Mouse (Mus musculus) MEL (cell line): ENCODE measurements around the gene Ifi35. TPM values are rescaled to one million over a fixed set of nuclear protein-coding genes. Genes with fewer than 3 reads are reported as not detected.

Experiments
- DNase-seq: peaks from one replicate; pipeline ENCODE4 v3.0.0; 2011; ENCODE audit warnings: low read depth, low spot score
- H3K27ac ChIP-seq: 2 replicates; pipeline ENCODE4 v1.5.1; 2012; ENCODE audit warnings: low read depth, mild to moderate bottlenecking, control low read depth, low read length, moderate library complexity; ENCODE audit not compliant: control insufficient read depth
- H3K27me3 ChIP-seq, 2 experiments: fragments of 150-350 bp in 1 of 2; sonication (generic) in 1 of 2; 2 replicates each; pipeline ENCODE4 v1.6.1; 2012; ENCODE audit warnings: low read length in 2 of 2, mild to moderate bottlenecking in 2 of 2, improper control_type of control experiment in 1 of 2, moderate library complexity in 1 of 2; ENCODE audit not compliant: insufficient read depth in 2 of 2, control insufficient read depth in 1 of 2
- H3K36me3 ChIP-seq, 2 experiments: 2 replicates each; pipeline ENCODE4 v1.6.1; 2012 to 2014; ENCODE audit warnings: low read length in 2 of 2, improper control_type of control experiment in 1 of 2, inconsistent platforms in 1 of 2, mild to moderate bottlenecking in 1 of 2; ENCODE audit not compliant: insufficient read depth in 2 of 2, control insufficient read depth in 1 of 2
- H3K4me1 ChIP-seq, 2 experiments: fragments of 150-350 bp in 1 of 2; sonication (generic) in 1 of 2; 2 replicates each; pipeline ENCODE4 v1.6.1; 2012; ENCODE audit warnings: low read length in 2 of 2, improper control_type of control experiment in 1 of 2, mild to moderate bottlenecking in 1 of 2; ENCODE audit not compliant: insufficient read depth in 2 of 2, control insufficient read depth in 1 of 2
- H3K4me3 ChIP-seq, 2 experiments: fragments of 150-350 bp in 1 of 2; sonication (generic) in 1 of 2; 2 replicates each; pipeline ENCODE4 v1.5.1; 2012; ENCODE audit warnings: low read depth in 2 of 2, low read length in 2 of 2, mild to moderate bottlenecking in 2 of 2, moderate library complexity in 2 of 2, control low read depth in 1 of 2, improper control_type of control experiment in 1 of 2; ENCODE audit not compliant: control insufficient read depth in 1 of 2, insufficient read depth in 1 of 2
- H3K79me2 ChIP-seq: 2 replicates; pipeline ENCODE4 v1.6.1; 2012; ENCODE audit warnings: mild to moderate bottlenecking, low read length, moderate library complexity; ENCODE audit not compliant: control insufficient read depth, poor library complexity, insufficient read depth
- H3K9ac ChIP-seq: 2 replicates; pipeline ENCODE4 v1.6.1; 2012; ENCODE audit warnings: low read depth, mild to moderate bottlenecking, control low read depth, low read length, moderate library complexity; ENCODE audit not compliant: control insufficient read depth, poor library complexity, severe bottlenecking
- H3K9me3 ChIP-seq: fragments of 150-350 bp; sonication (generic); replicated peaks from 2 replicates; pipeline ENCODE4 v1.6.1; 2012; ENCODE audit warnings: mild to moderate bottlenecking, low read length, improper control_type of control experiment, moderate library complexity; ENCODE audit not compliant: insufficient read depth
- CHD1 ChIP-seq: IDR thresholded peaks from 2 replicates; pipeline ENCODE4 v1.6.1; 2012; ENCODE audit warnings: low read depth, mild to moderate bottlenecking, inconsistent platforms, low read length, improper control_type of control experiment
- GABPA ChIP-seq: IDR thresholded peaks from 2 replicates; pipeline ENCODE4 v1.6.1; 2012; ENCODE audit warnings: low read depth, mild to moderate bottlenecking, inconsistent platforms, low read length, improper control_type of control experiment, moderate library complexity
- GATA1 ChIP-seq: IDR thresholded peaks from 2 replicates; pipeline ENCODE4 v1.6.1; 2011; ENCODE audit warnings: low read depth, low read length, improper control_type of control experiment
- KAT2A ChIP-seq: conservative IDR thresholded peaks from 2 replicates; pipeline ENCODE4 v1.6.1; 2012; ENCODE audit warnings: low read depth, low read length, improper control_type of control experiment, inconsistent platforms
- MAX ChIP-seq: IDR thresholded peaks from 2 replicates; pipeline ENCODE4 v1.6.1; 2011; ENCODE audit warnings: low read length, improper control_type of control experiment
- MXI1 ChIP-seq: IDR thresholded peaks from 2 replicates; pipeline ENCODE4 v1.6.1; 2011; ENCODE audit warnings: mild to moderate bottlenecking, low read depth, low read length, improper control_type of control experiment
- MYB ChIP-seq: IDR thresholded peaks from 2 replicates; pipeline ENCODE4 v1.6.1; 2011; ENCODE audit warnings: mild to moderate bottlenecking, low read depth, low read length, improper control_type of control experiment
- MYC ChIP-seq: IDR thresholded peaks from 2 replicates; pipeline ENCODE4 v1.6.1; 2011; ENCODE audit warnings: low read depth, mild to moderate bottlenecking, low read length, improper control_type of control experiment, moderate library complexity
- NELFE ChIP-seq: IDR thresholded peaks from 2 replicates; pipeline ENCODE4 v1.6.1; 2011; ENCODE audit warnings: low read depth, low read length, improper control_type of control experiment
- NRF1 ChIP-seq: IDR thresholded peaks from 2 replicates; pipeline ENCODE4 v1.6.1; 2014; ENCODE audit warnings: low read depth, mild to moderate bottlenecking, inconsistent platforms, low read length, improper control_type of control experiment, moderate library complexity; ENCODE audit not compliant: poor library complexity, insufficient read depth, severe bottlenecking
- POLR2AphosphoS2 ChIP-seq: IDR thresholded peaks from 2 replicates; pipeline ENCODE4 v1.6.1; 2011; ENCODE audit warnings: low read length, improper control_type of control experiment
- RAD21 ChIP-seq: IDR thresholded peaks from 2 replicates; pipeline ENCODE4 v1.6.1; 2011; ENCODE audit warnings: mild to moderate bottlenecking, low read depth, low read length, improper control_type of control experiment
- TAL1 ChIP-seq: IDR thresholded peaks from 2 replicates; pipeline ENCODE4 v1.6.1; 2012; ENCODE audit warnings: mild to moderate bottlenecking, inconsistent platforms, low read length, moderate library complexity, mixed read lengths
- USF1 ChIP-seq: IDR thresholded peaks from 2 replicates; pipeline ENCODE4 v1.6.1; 2014; ENCODE audit warnings: low read depth, mild to moderate bottlenecking, inconsistent platforms, low read length, improper control_type of control experiment, moderate library complexity
- ZKSCAN1 ChIP-seq: IDR thresholded peaks from 2 replicates; pipeline ENCODE4 v1.6.1; 2012; ENCODE audit warnings: low read depth, mild to moderate bottlenecking, inconsistent platforms, low read length, improper control_type of control experiment, moderate library complexity
- ZMIZ1 ChIP-seq: IDR thresholded peaks from 2 replicates; pipeline ENCODE4 v1.6.1; 2012; ENCODE audit warnings: low read depth, mild to moderate bottlenecking, inconsistent platforms, low read length, improper control_type of control experiment, moderate library complexity
- ZNF384 ChIP-seq: IDR thresholded peaks from 2 replicates; pipeline ENCODE4 v1.6.1; 2012; ENCODE audit warnings: low read depth, mild to moderate bottlenecking, inconsistent platforms, low read length, improper control_type of control experiment
- polyA plus RNA-seq, 2 experiments: library from polyadenylated mRNA; stranded (reverse) in 1 of 2; unstranded in 1 of 2; fragments of >175 nt in 1 of 2; fragments of >200 nt in 1 of 2; gene quantifications; 2 replicates each; pipeline versions ENCODE4 v1.2.1 to v1.2.4; 2012; ENCODE audit warnings: low replicate concordance in 2 of 2, low read depth in 1 of 2; ENCODE audit not compliant: insufficient read length in 2 of 2, insufficient read depth in 1 of 2, missing spikeins in 1 of 2
- total RNA-seq: library from RNA; depleted of rRNA; stranded (reverse); fragments of 300-350 nt; gene quantifications from 2 replicates; pipeline ENCODE4 v1.2.3, GENCODE M21; 2012

Ifi35 gene
- total and polyA plus RNA-seq, 3 experiments, result 35.5 to 146 (median 64.4) TPM

GRCm38 (mm10) chr11:101458217-101458616 lies 10.0 kb downstream of the Ifi35 start:
- H3K27ac ChIP-seq, result no peak overlapping the region
- H3K9ac ChIP-seq, result no peak overlapping the region
- H3K27me3 ChIP-seq, result no peaks in the 10 kb centered on the region
- no peak overlapping the region for H3K4me3 ChIP-seq
- H3K36me3 ChIP-seq, result peaks cover 2 to 8% of the 10 kb centered on the region in 2 experiments
- DNase-seq, result no peak
- TF ChIP-seq ZMIZ1 (0 out of 2 replicates have a peak, but pooled peaks have one; percentile 4), MYB (no peak), POLR2AphosphoS2 (peak; percentile 58; the same call in 1 of the 2 replicates)
- no peaks in the 10 kb centered on the region for H3K79me2 ChIP-seq
- H3K4me1 ChIP-seq, result peaks cover 6 to 8% of the 10 kb centered on the region in 2 experiments; a peak in 3 of 4 replicates
- no peaks in the 10 kb centered on the region for H3K9me3 ChIP-seq

- Histone ChIP-seq H3K4me3 (no peak overlapping the region), H3K36me3 (peaks cover 2 to 21% of the 10 kb centered on the region in 2 experiments), H3K79me2 (no peaks in the 10 kb centered on the region; the same call in 1 of the 2 replicates), H3K27me3 (no peaks in the 10 kb centered on the region), H3K9me3 (no peaks in the 10 kb centered on the region), H3K9ac (no peak overlapping the region), H3K27ac (no peak overlapping the region), H3K4me1 (peaks cover 12 to 23% of the 10 kb centered on the region in 2 experiments)
- DNase-seq, result no peak
- no peak for TF ChIP-seq KAT2A
- no peak for TF ChIP-seq ZKSCAN1
- no peak for TF ChIP-seq MXI1
- no peak for TF ChIP-seq MYC
- no peak for TF ChIP-seq MAX
- no peak for TF ChIP-seq CHD1
- no peak for TF ChIP-seq ZNF384
- TF ChIP-seq RAD21, result no peak
- no peak for TF ChIP-seq GATA1
- TF ChIP-seq NRF1, result no peak
Measured at GRCm38 (mm10) chr11:101459716-101460115, 11.5 kb downstream of the Ifi35 start.

- Histone ChIP-seq H3K27me3 (no peaks in the 10 kb centered on the region), H3K4me1 (peaks cover 12 to 25% of the 10 kb centered on the region in 2 experiments), H3K4me3 (no peak overlapping the region), H3K27ac (no peak overlapping the region), H3K36me3 (peaks cover 2 to 21% of the 10 kb centered on the region in 2 experiments), H3K9me3 (no peaks in the 10 kb centered on the region), H3K79me2 (no peaks in the 10 kb centered on the region; the same call in 1 of the 2 replicates), H3K9ac (no peak overlapping the region)
- TF ChIP-seq MYC (no peak), TAL1 (no peak), GABPA (no peak), USF1 (no peak), NELFE (no peak)
- no peak for DNase-seq
Measured at GRCm38 (mm10) chr11:101460321-101460720, 12.1 kb downstream of the Ifi35 start.
